Mouse (Mus musculus) liver, adult 2 months (tissue): ENCODE data around the gene Gm813.

Source experiments
- CTCF ChIP-seq: fragments of 200-500 bp; IDR thresholded peaks from 2 replicates; pipeline ENCODE4 v1.5.1; 2011; ENCODE audit warnings: low read depth, low read length, control low read depth
- POLR2A ChIP-seq: fragments of 200-500 bp; IDR thresholded peaks from 2 replicates; pipeline ENCODE4 v1.6.1; 2011; ENCODE audit warnings: low read length, control low read depth; ENCODE audit not compliant: insufficient read depth; ENCODE audit errors: extremely low read depth

GRCm38 (mm10) chr16:58616878-58617277 lies at the start of gene Gm813:
- no peak for TF ChIP-seq CTCF
- no peak for TF ChIP-seq POLR2A
